Mouse (Mus musculus): ENCODE data around the gene Vps13c. TPM values are rescaled to one million over a fixed set of nuclear protein-coding genes. Genes with fewer than 3 reads are reported as not detected.

Vps13c gene
- polyA plus RNA-seq, 1 experiment = 39.0 TPM

GRCm38 (mm10) chr9:67811116-67811515 is 29.1 kb upstream of the Vps13c start:
- no peak for TF ChIP-seq CTCF (IDR thresholded peaks at IDR 0.05; ENCODE audit: low read depth, low read length)
- TF ChIP-seq POLR2A (IDR thresholded peaks at IDR 0.05; ENCODE audit: borderline replicate concordance, low read depth, low read length) = no peak
- H3K4me1 ChIP-seq (ENCODE audit: control insufficient read depth, insufficient read depth, low read length) = peaks cover 7% of the 10 kb centered on the region

GRCm38 (mm10) chr9:67813171-67813570 is 27.0 kb upstream of the Vps13c start:
- Histone ChIP-seq H3K4me1 (ENCODE audit: control insufficient read depth, insufficient read depth, low read length) (peaks cover 10% of the 10 kb centered on the region), H3K4me3 (ENCODE audit: insufficient read depth, low read length) (no peak overlapping the region), H3K27ac (ENCODE audit: insufficient read depth, low read depth, low read length) (no peak overlapping the region)
- no peak for TF ChIP-seq CTCF (IDR thresholded peaks at IDR 0.05; ENCODE audit: low read depth, low read length)
- TF ChIP-seq POLR2A (IDR thresholded peaks at IDR 0.05; ENCODE audit: borderline replicate concordance, low read depth, low read length) = no peak

More at GRCm38 (mm10) chr9:67811116-67811515, 29.1 kb upstream of the Vps13c start:
- no peak overlapping the region for H3K27ac ChIP-seq (ENCODE audit: insufficient read depth, low read depth, low read length)
- no peak overlapping the region for H3K4me3 ChIP-seq (ENCODE audit: insufficient read depth, low read length)

- peaks cover 10% of the 10 kb centered on the region for H3K4me1 ChIP-seq (ENCODE audit: control insufficient read depth, insufficient read depth, low read length)
- H3K4me3 ChIP-seq (ENCODE audit: insufficient read depth, low read length) = no peak overlapping the region
- TF ChIP-seq CTCF (IDR thresholded peaks at IDR 0.05; ENCODE audit: low read depth, low read length) = no peak
- no peak for TF ChIP-seq POLR2A (IDR thresholded peaks at IDR 0.05; ENCODE audit: borderline replicate concordance, low read depth, low read length)
- H3K27ac ChIP-seq (ENCODE audit: insufficient read depth, low read depth, low read length) = no peak overlapping the region
Measured at GRCm38 (mm10) chr9:67813665-67814337, 26.4 kb upstream of the Vps13c start.

- H3K27ac ChIP-seq (ENCODE audit: insufficient read depth, low read depth, low read length) = no peak overlapping the region
- no peak overlapping the region for H3K4me3 ChIP-seq (ENCODE audit: insufficient read depth, low read length)
- TF ChIP-seq CTCF (IDR thresholded peaks at IDR 0.05; ENCODE audit: low read depth, low read length) (no peak), POLR2A (IDR thresholded peaks at IDR 0.05; ENCODE audit: borderline replicate concordance, low read depth, low read length) (no peak)
Measured at GRCm38 (mm10) chr9:67816172-67816928, 23.8 kb upstream of the Vps13c start.

GRCm38 (mm10) chr9:67817898-67818667 is 22.1 kb upstream of the Vps13c start:
- peaks cover 10% of the 10 kb centered on the region for H3K4me1 ChIP-seq (ENCODE audit: control insufficient read depth, insufficient read depth, low read length)
- TF ChIP-seq CTCF (IDR thresholded peaks at IDR 0.05; ENCODE audit: low read depth, low read length) (no peak), POLR2A (IDR thresholded peaks at IDR 0.05; ENCODE audit: borderline replicate concordance, low read depth, low read length) (no peak)
- H3K4me3 ChIP-seq (ENCODE audit: insufficient read depth, low read length) = no peak overlapping the region
- no peak overlapping the region for H3K27ac ChIP-seq (ENCODE audit: insufficient read depth, low read depth, low read length)

More at GRCm38 (mm10) chr9:67816172-67816928, 23.8 kb upstream of the Vps13c start:
- peaks cover 10% of the 10 kb centered on the region for H3K4me1 ChIP-seq (ENCODE audit: control insufficient read depth, insufficient read depth, low read length)

GRCm38 (mm10) chr9:67818668-67818950 is 21.6 kb upstream of the Vps13c start:
- Histone ChIP-seq H3K4me1 (ENCODE audit: control insufficient read depth, insufficient read depth, low read length) (peaks cover 9% of the 10 kb centered on the region), H3K27ac (ENCODE audit: insufficient read depth, low read depth, low read length) (no peak overlapping the region), H3K4me3 (ENCODE audit: insufficient read depth, low read length) (no peak overlapping the region)
- TF ChIP-seq CTCF (IDR thresholded peaks at IDR 0.05; ENCODE audit: low read depth, low read length) (no peak), POLR2A (IDR thresholded peaks at IDR 0.05; ENCODE audit: borderline replicate concordance, low read depth, low read length) (no peak)

- TF ChIP-seq POLR2A (IDR thresholded peaks at IDR 0.05; ENCODE audit: borderline replicate concordance, low read depth, low read length) (no peak), CTCF (IDR thresholded peaks at IDR 0.05; ENCODE audit: low read depth, low read length) (no peak)
Measured at GRCm38 (mm10) chr9:67823131-67823530, 17.1 kb upstream of the Vps13c start.

GRCm38 (mm10) chr9:67825527-67825926 is 14.7 kb upstream of the Vps13c start:
- no peaks in the 10 kb centered on the region for H3K4me1 ChIP-seq (ENCODE audit: control insufficient read depth, insufficient read depth, low read length)
- no peak for TF ChIP-seq POLR2A (IDR thresholded peaks at IDR 0.05; ENCODE audit: borderline replicate concordance, low read depth, low read length)
- no peak for TF ChIP-seq CTCF (IDR thresholded peaks at IDR 0.05; ENCODE audit: low read depth, low read length)
- H3K4me3 ChIP-seq (ENCODE audit: insufficient read depth, low read length) = no peak overlapping the region
- no peak overlapping the region for H3K27ac ChIP-seq (ENCODE audit: insufficient read depth, low read depth, low read length)

More at GRCm38 (mm10) chr9:67823131-67823530, 17.1 kb upstream of the Vps13c start:
- Histone ChIP-seq H3K27ac (ENCODE audit: insufficient read depth, low read depth, low read length) (no peak overlapping the region), H3K4me3 (ENCODE audit: insufficient read depth, low read length) (no peak overlapping the region), H3K4me1 (ENCODE audit: control insufficient read depth, insufficient read depth, low read length) (no peaks in the 10 kb centered on the region)

- Histone ChIP-seq H3K4me3 (ENCODE audit: insufficient read depth, low read length) (no peak overlapping the region), H3K27ac (ENCODE audit: insufficient read depth, low read depth, low read length) (no peak overlapping the region), H3K4me1 (ENCODE audit: control insufficient read depth, insufficient read depth, low read length) (no peaks in the 10 kb centered on the region)
- TF ChIP-seq CTCF (IDR thresholded peaks at IDR 0.05; ENCODE audit: low read depth, low read length) = no peak
- no peak for TF ChIP-seq POLR2A (IDR thresholded peaks at IDR 0.05; ENCODE audit: borderline replicate concordance, low read depth, low read length)
Measured at GRCm38 (mm10) chr9:67828182-67828581, 12.0 kb upstream of the Vps13c start.

Measured in bone marrow macrophage, adult 2 months (primary cell).